In genomic region chr17:84256278-84256819, GRCm38 (mm10) we compare ENCODE assay signal across 13 mouse cellular contexts.
A peak's percentile ranks its signal among the peaks of the same experiment; 100 is the strongest.
DNase-seq lines count a peak whose midpoint lies in the region; ATAC-seq lines count a peak whose summit lies in the region.
"Had no signal": no experiment of that assay in that cellular context is flagged by ENCODE, and none has a peak within 500 bp of the region (broad histone marks: within the 10 kb centered on the region; RNA-seq: fewer than 3 reads in every experiment).

No protein-coding gene starts in this region.

- no peaks in the 10 kb centered on the region for H3K9me3 ChIP-seq in hindbrain, embryonic 10.5 days
- H3K9me3 ChIP-seq in hindbrain, embryonic 13.5 days = no peaks in the 10 kb centered on the region
- H3K9me3 ChIP-seq: midbrain, embryonic 12.5 days had no signal

- H3K4me2 ChIP-seq in hindbrain, embryonic 13.5 days = no peak overlapping the region
- H3K4me2 ChIP-seq: midbrain, embryonic 12.5 days had no signal

- H3K27ac ChIP-seq in hindbrain, embryonic 10.5 days = peak overlapping the region; percentile 71
- no peak overlapping the region; the same call in 1 of the 2 replicates for H3K27ac ChIP-seq in hindbrain, embryonic 13.5 days
- H3K27ac ChIP-seq: liver, embryonic 14.5 days; midbrain, embryonic 12.5 days had no signal

- WGBS in hindbrain, embryonic 10.5 days = 60% methylated on average over 9 of the region's 9 CpGs
- 53% methylated on average over 9 of the region's 9 CpGs for WGBS in hindbrain, embryonic 13.5 days

- peaks cover 30% of the 10 kb centered on the region for H3K4me1 ChIP-seq in hindbrain, embryonic 10.5 days (replicated peaks)
- peaks cover 21% of the 10 kb centered on the region for H3K4me1 ChIP-seq in hindbrain, embryonic 13.5 days (replicated peaks)

- peak; percentile 23 for DNase-seq in hindbrain, embryonic 10.5 days (ENCODE audit: low spot score)
- peak; percentile 12 for DNase-seq in retina, embryonic 14.5 days (ENCODE audit: low spot score)
- DNase-seq in retina, postnatal 1 day = no peak
- peak; percentile 38 to 53 for DNase-seq in kidney, postnatal 36 days
- DNase-seq in frontal cortex, postnatal 25 days (ENCODE audit: low spot score in 2 of 2) = no peak
- DNase-seq in ovary, postnatal 10 days (ENCODE audit: low spot score) = no peak
- DNase-seq in spleen, postnatal 36 days (ENCODE audit: low spot score in 2 of 2) = no peak
- DNase-seq: cerebellum, adult 2 months; thymus, postnatal 36 days had no signal

- no peaks in the 10 kb centered on the region for H3K27me3 ChIP-seq in hindbrain, embryonic 10.5 days (ENCODE audit: insufficient read depth, poor library complexity, severe bottlenecking)
- no peaks in the 10 kb centered on the region for H3K27me3 ChIP-seq in hindbrain, embryonic 13.5 days
- H3K27me3 ChIP-seq: midbrain, embryonic 12.5 days had no signal

- no peak for ATAC-seq in hindbrain, embryonic 13.5 days (ENCODE audit: low FRiP score)
- ATAC-seq: CD4-positive, CD25-positive, alpha-beta regulatory T cell, adult 4 months had no signal

- H3K4me3 ChIP-seq in hindbrain, embryonic 10.5 days = no peak overlapping the region
- H3K4me3 ChIP-seq in hindbrain, embryonic 13.5 days = no peak overlapping the region
- H3K4me3 ChIP-seq: midbrain, embryonic 12.5 days had no signal

- no peak overlapping the region; the same call in 1 of the 2 replicates for H3K9ac ChIP-seq in hindbrain, embryonic 13.5 days
- H3K9ac ChIP-seq: liver, embryonic 14.5 days; midbrain, embryonic 12.5 days had no signal

- peaks cover 9% of the 10 kb centered on the region for H3K36me3 ChIP-seq in hindbrain, embryonic 10.5 days
- no peaks in the 10 kb centered on the region; the same call in 1 of the 2 replicates for H3K36me3 ChIP-seq in hindbrain, embryonic 13.5 days

Comparison
In these comparisons a context has a peak if more than half of its experiments do, and no peak if none do; other contexts are left out.
1. DNase-seq: peak in hindbrain, embryonic 10.5 days (single experiment), retina, embryonic 14.5 days (single experiment) and kidney, postnatal 36 days (2 of 2); none in retina, postnatal 1 day (single experiment), frontal cortex, postnatal 25 days (0 of 2), ovary, postnatal 10 days (single experiment) and spleen, postnatal 36 days (0 of 2).